Mouse (Mus musculus): Measurements from ENCODE around the gene Rubcn.
"Not testable (repeated sequence)": the region's sequence is repeated elsewhere in the genome, so short reads cannot be mapped to it uniquely, and the experiment has no call there.

Gene Rubcn

DNA sequence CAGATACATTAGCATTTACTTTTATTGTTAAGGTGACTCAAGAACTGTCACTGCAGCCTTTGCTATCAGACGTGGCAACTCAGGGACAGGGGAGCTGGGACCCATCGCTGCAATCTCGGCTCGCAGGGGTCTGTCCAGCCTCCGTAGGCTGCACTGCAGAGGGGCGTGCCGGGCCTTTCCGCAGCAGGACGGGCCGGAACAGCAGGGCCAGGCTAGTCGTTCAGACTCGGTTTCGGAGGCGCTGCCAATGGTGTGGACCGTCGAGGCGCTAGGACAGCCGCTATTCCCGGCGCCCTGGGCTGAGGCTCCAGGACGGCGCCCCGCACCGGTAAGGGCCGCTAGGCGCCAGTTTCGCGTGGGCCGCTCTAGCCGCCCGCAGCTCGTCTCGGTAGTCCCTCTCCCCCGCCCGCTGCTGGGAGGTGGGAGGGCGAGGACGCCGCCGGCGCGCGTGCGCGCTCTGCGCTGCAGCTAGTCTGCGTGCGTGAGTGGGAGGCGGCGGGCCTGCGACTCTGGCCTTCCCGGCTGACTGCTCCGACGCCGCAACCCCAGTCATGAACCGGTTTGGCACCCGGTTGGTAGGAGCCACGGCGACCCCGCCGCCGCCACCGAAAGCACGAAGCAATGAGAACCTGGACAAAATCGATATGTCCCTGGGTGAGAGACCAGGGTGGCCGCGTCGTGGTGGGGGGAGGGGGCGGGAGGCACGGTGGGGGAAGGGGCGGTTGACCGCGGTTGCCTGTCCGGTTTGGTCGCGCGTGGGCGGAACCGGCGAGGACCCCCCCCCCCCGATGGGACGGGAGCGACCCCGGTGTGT, at the start of gene Rubcn, which contains the start of gene Fyttd1:
Gene Rubcn (minus strand): TSS at position 424 of the 814 bp plus-strand sequence.
Gene Fyttd1 (plus strand): TSS at position 158 of the 814 bp plus-strand sequence.
- DNase-seq = peak; percentile 98

GRCm38 (mm10) chr16:32927044-32927443, 49.5 kb upstream of the Rubcn start:
- DNase-seq = no peak

DNA sequence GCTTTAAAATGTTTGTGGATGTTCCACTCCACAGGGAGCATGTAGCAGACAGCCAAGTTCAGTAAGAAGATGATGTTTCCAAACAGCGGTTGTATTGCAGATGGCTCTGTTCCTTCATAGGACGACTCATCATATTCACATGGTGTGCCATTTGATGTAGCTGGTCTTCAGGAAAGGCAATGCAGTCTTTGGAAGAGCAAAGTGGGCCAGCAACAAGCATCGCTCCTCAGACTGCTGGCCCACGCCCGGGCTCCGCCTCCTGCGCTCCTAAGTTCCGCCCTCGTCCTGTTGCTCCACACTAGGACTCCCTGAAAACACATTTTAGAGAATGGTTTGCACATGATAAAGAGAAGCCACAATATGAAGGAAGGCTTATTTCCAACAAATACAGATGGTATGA, 49.1 kb upstream of the Rubcn start:
- DNase-seq = not testable (repeated sequence)

- DNase-seq = no peak
These were observed 37.9 kb upstream of the Rubcn start for GRCm38 (mm10) chr16:32915292-32916068.

- peak; percentile 94 for DNase-seq
These were observed 36.6 kb upstream of the Rubcn start, which contains the start of gene Lrch3 for GRCm38 (mm10) chr16:32913937-32914881. Gene Lrch3, plus strand, starts transcription at chr16:32914100.

- no peak for DNase-seq
These were observed 35.6 kb upstream of the Rubcn start for GRCm38 (mm10) chr16:32913212-32913611.

DNA sequence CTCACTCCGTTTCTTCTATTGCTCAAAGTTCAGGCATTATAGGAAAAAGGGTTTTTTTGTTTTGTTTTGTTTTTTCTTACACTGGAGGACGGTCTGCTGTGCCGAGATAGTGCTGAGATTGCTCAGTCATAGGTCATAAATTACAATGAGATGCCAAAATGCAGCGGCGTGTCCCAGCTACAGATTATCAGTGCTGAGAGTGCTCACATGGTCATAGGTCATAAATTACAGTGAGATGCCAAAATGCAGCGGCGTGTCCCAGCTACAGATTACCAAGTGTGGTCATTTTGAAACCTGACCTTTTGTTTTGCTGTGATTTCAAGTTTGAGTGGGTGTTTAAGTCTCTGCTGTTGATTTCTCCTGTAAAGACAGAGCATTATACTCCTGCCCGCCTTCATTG, 29.2 kb upstream of the Rubcn start:
- no peak for DNase-seq

GRCm38 (mm10) chr16:32906186-32906585, 28.6 kb upstream of the Rubcn start:
- DNase-seq = no peak

GRCm38 (mm10) chr16:32902051-32902428, 24.5 kb upstream of the Rubcn start:
- no peak for DNase-seq

DNA sequence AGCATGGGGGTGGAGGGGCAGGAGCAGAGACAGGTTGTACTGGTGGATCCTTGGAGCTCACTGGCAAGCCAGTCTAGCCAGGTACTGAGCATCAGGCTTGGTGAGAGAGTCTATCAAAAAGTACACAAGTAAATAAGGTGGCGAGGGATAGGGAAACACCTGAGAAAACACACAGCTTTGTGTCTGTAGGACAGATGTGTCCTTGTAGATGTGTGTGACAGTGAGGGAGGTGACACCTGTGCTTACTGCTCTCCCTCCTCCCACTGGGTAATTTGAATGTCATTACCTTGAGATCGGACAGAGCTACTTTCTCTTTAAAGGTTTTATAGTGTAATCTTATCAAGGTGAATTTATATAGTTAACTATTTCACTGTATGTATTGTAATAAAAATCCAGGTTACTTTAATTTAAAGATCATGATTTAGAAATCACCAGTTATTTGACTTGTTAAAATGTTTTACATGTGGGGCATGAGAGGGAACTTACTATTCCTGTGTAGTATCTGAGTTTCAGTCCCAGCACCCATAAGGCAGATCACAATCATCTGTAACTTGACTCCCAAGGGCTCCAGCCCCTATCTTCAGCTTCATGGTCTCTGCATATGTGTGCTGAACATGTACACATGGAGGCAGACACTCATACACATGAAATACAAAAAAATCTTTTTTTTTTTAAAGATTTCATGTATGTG, 23.9 kb upstream of the Rubcn start:
- no peak for DNase-seq

DNA sequence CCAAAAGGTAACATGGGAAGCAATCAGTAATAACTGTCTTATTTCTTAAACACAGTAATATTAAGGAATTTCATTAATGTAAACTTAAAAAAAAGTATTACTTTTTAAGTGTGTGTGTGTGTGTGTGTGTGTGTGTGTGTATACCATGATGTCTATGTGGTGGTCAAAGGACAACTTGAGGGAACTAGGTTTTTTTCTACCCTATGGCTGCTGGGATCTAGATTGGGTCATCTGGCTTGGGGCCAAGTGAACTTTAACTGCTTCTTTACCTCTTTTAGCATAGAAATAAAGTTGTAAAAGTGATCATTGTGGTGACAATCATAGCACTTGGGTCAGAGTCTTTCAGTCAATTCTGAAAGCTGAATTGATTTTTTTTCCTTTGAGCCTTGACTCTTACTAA, 18.6 kb upstream of the Rubcn start:
- no peak for DNase-seq

DNA sequence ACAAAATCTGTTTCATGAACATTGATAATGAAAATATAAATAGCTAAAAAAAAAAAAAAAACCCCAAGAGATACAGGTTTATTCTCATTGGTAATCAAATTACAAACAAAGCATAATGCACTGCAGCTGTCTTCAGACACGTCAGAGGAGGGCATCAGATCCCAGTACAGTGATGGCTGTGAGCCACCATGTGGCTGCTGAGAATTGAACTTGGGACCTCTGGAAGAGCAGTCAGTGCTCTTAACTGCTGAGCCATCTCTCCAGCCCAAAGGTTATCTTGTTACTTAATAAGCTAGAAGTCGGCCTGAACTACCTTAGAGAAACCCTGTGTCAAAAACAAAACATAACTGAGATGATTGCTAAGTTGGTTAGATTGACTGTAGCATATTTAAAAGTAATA, 12.3 kb upstream of the Rubcn start:
- DNase-seq = no peak

DNA sequence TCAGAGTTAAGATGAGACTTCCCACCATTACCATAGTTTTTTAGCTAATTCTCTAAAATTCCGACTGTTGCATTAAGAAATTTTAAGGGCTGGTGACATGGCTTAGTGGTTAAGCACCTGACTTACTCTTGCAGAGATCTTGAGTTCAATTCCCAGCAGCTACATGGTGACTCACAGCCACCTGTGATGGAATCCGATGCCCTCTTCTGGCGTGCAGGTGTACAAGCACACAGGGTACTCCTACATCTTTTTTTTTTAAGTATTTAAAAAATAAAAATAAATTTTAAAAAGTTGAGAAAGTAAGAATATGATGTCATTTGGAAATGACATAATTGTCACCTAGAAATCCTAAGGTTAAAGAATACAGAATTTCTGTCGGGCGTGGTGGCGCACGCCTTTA, 10.4 kb upstream of the Rubcn start:
- no peak for DNase-seq

GRCm38 (mm10) chr16:32881538-32881937, 4.0 kb upstream of the Rubcn start:
- DNase-seq = no peak

DNA sequence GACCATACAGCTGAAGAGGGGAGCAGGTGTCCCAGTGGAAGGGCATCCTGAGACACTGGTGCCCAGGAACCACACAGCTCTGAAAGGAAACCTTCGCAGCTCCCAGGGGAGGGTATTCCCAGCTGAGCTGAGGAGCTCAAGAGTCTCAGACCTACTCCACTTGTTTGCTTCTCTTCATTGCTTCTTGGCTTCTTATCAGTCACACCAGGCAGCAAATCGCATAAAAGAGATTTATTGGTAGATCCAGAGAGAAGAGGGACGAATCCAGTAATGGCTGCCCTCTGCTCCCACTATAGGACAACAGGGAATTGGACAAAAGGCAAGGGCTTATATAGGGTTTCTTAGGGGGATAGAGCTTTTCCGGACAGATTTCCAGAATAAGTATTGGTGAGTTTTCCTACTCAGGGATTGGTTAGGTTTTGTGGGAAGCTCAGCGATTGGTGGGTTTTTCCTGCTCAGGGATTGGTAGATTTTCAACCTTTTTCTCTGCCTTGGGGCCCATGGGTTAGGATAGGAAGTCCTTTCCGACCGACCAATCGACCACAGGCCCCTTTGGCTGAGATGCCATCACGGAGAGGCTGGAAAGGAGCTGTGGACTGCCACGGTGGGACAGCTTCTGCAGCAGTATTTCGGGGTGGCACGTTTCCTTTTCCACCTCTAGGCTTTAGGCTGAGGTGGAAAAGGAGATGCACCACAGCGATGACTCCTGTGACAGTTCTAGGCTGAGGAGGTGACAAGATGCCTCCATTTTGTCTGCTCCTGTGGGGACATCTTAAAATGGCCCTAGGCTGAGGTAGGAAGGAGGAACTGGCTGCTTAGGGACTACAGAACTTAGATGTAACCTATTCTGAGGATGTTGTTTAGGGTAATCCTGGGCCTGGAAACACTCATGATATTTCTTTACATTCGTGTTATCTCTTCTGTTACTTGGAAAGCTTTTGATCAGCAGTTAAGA, 1.7 kb upstream of the Rubcn start:
- no peak for DNase-seq

DNA sequence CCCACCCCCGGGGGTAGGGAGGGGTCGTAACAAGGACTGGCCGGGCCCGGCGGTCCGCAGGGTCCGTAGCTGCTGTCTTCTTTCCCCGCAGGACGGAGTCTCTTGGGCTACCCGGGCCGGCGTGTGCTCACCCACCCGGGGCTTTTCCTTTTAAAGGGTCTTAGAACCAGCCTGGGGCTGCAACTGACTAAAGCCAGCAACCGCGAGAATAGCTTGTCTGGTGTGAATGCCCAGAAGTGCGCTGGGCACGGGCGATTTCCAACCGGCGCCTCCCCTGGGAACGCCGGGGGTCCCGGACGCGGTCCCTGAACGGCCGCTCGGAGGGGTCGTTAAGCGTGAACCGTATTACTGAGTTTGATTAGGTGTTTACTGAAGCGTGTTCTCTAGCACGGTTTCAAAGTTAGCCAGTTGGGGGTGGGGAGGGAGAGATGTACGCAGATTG, 612 bp upstream of the Rubcn start:
- DNase-seq = peak; percentile 57

- DNase-seq = no peak
These were observed 735 bp downstream of the Rubcn start for GRCm38 (mm10) chr16:32876831-32877230.

DNA sequence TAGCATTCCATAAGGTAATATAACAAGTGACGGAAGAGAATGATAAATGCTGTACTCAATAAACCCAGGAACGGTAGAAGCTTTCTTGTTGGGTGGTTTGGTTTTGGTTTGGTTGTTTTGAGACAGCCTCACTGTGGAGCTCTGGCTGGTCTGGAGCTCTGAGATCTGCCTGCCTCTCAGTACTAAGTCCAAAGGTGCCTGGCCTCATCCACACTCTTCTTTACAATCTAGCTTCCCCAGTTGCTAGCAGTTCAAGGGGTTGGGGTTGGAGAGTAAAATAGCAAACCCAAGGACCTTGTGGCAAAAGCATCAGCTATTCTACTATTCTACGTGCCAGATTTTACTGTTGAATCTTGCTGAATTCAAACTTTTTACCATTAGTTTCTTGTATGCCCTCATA, 1.7 kb downstream of the Rubcn start:
- DNase-seq = no peak

DNA sequence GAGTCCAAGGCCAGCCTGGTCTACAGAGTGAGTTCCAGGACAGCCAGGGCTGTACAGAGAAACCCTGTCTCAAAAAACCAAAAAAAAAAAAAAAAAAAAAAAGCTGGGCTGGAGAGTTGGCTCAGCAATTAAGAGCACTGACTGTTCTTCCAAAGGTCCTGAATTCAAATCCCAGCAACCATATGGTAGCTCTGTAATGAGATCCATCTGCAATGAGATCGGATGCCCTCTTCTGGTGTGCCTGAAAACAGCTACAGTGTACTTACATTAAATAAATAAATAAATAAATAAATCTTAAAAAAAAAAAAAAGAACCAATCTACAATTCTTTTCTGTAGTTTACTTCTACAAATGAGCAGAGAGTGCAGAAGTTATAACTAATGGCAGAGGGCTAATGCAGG, 2.3 kb downstream of the Rubcn start:
- not testable (repeated sequence) for DNase-seq

DNA sequence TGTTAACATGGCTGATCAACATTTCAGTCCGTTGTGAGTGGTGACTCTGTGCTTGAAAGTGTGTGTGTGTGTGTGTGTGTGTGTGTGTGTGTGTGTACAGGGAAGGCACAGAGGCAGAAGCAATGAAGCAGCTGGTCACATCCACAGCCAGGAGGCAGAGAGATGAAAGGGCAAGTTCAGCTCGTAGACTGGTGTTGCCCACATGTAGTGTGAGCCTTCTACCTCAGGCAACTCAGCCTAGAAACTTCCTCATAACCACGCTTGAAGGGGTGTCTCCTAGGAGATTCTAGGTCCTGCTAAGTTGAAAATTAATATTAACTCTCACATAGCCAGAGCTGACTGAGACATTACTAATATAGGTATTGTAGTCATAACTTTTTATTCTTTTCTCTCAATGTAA, 4.2 kb downstream of the Rubcn start:
- DNase-seq = no peak

- DNase-seq = no peak
These were observed 7.3 kb downstream of the Rubcn start for GRCm38 (mm10) chr16:32870231-32870630.

All from cerebellum, adult 9-11 months (tissue).